Mouse (Mus musculus) c-Kit-positive CD71-positive TER-119-positive erythroid progenitor cells, embryonic 14.5 days (primary cell): Measurements from ENCODE around the gene Fads2.

Experiments used
- DNase-seq: peaks from one replicate; pipeline ENCODE4 v3.0.0-alpha.2; 2013; ENCODE audit warnings: low spot score

Gene Fads2

DNA sequence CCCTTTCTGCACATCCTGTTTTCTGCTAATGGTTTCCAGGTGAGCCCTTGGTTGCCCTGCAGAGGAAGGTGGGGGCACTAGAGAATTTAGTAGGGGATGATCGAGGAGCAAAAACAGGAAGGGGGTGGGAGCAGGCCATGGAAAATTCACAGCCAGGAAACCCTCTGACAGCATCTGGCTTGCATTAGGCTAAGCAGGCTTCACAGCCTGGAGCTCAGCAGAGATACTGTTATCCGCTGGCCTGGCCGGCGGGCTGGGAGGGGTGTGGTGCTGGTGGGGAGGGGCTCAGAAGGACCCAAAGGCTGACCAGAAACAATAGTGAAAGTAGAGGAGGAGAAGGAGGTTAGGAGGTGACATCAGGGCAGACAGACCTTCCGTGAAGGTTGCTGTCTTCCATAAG, 87.6 kb downstream of the Fads2 start:
- DNase-seq, result no peak

DNA sequence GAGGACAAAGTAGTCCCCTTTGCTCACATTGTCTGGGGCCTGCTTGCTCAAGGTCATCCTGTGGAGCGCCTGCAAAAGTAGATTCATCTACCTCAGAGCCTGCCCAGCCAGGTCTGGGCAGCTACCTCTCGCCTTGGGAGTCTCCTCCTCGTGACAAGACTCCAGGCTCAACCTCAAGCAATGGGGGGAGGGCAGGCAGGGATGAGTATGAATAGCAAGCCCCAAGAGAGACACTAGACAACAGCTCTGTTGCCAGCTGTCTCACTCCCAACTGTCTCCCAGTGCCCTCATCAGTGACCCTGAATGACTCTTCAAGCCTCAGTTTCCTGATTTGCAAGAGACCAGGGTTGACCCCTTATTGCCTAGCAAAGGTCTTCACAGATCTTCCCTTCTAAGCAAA, 88.2 kb downstream of the Fads2 start:
- no peak for DNase-seq

DNA sequence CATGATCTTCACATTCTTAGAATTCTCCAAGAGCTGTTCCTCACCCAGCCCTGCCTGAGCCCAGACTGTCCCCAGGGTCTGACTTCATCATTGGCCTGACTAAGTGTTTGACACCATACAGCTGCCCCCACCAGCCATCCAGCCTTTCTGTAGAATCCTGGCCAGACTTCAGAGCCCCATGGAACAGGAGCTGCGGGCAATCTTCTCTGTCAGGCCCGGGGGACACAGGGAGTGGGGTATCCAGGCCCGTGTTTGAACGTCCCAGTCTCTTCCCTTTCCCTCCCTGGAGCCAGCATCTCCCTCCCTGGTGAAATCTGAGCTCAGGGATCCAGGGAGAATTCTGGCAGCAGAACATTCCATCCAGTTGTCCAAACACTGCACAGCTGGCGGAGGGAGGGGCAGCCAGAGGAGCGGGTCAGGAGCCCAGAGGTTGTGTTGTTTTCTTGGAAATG, 88.7 kb downstream of the Fads2 start:
- no peak for DNase-seq
